Mouse (Mus musculus) embryonic facial prominence, embryonic 11.5 days (tissue): ENCODE measurements around the gene Ywhae. TPM values are rescaled to one million over a fixed set of nuclear protein-coding genes. Genes with fewer than 3 reads are reported as not detected.

Experiments used
- polyA plus RNA-seq: library from polyadenylated mRNA; unstranded; fragments of >200 nt; fragmentation: Nextera tagmentation; extraction: Ambion mirVana; gene quantifications from 2 replicates; pipeline ENCODE4 v1.2.1, GENCODE M21; 2014

Gene Ywhae
- polyA plus RNA-seq, 1 experiment from 2014 or later: 1,672 TPM

Other genes starting within 250 kb of the Ywhae start
- 102 and 103 TPM in 2 replicates for gene Prpf8, start 246.1 kb upstream of the Ywhae start, polyA plus RNA-seq
- gene Rilp, start 222.8 kb upstream of the Ywhae start, polyA plus RNA-seq: 0.18 and 0.27 TPM in 2 replicates
- gene Scarf1, start 219.3 kb upstream of the Ywhae start, polyA plus RNA-seq: 2.7 and 3.3 TPM in 2 replicates
- 2.6 and 3.2 TPM in 2 replicates for gene Slc43a2, start 201.2 kb upstream of the Ywhae start, polyA plus RNA-seq
- 83.0 and 84.2 TPM in 2 replicates for gene Pitpna, start 144.8 kb upstream of the Ywhae start, polyA plus RNA-seq
- 17.3 and 21.9 TPM in 2 replicates for gene Inpp5k, start 101.9 kb upstream of the Ywhae start, polyA plus RNA-seq
- gene Myo1c, start 82.4 kb upstream of the Ywhae start, polyA plus RNA-seq: 14.1 and 14.5 TPM in 2 replicates
- gene Crk, start 53.6 kb upstream of the Ywhae start, polyA plus RNA-seq: 118 and 119 TPM in 2 replicates
- gene Doc2b, start 63.2 kb downstream of the Ywhae start, polyA plus RNA-seq: 0.46 and 0.74 TPM in 2 replicates
- gene Rph3al, start 205.6 kb downstream of the Ywhae start, polyA plus RNA-seq: 2.7 and 3.6 TPM in 2 replicates